Mouse (Mus musculus) ovary, postnatal 14 days (tissue): ENCODE measurements around the gene Scamp5.
"Not testable (repeated sequence)": the region's sequence is repeated elsewhere in the genome, so short reads cannot be mapped to it uniquely, and the experiment has no call there.

Experiments used
- DNase-seq: peaks from one replicate; pipeline ENCODE4 v3.0.0; 2022; ENCODE audit warnings: low spot score

The Scamp5 gene

DNA sequence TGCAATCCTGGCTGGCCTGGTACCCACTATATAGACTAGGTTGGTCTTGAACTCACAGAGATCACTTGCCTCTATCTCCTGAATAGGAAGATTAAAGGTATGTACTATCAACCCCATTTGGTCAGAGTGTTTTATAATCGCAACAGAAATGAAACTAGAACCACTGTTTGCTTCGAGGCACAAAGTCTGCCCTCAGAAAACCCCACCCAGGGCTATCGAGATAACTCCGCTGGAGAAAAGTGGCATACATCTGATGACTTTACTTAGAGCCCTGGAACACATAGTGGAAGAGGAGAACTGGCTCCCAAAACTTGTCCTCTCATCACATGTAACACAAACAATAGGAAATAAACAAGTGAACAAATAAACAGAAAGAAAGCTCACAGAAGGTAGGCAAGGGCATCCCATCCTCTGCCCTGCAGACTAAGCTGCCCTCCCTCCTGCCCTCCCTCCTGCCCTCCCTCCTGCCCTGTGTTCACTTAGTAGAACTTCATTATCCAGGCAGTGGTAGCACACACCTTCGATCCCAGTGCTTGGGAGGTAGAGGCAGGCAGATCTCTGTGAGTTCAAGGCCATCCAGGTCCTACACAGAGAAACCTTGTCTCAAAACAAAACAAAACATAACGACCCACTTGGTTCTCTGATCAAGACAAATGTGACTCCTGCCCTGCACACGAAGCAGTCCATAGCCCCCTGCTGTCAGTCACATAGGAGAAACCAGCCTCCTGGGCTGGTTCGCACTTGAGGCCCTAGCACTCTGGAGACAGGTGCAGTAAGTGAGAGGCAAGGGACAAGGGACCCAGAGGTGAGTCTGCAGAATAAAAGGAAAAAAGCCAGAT is 15.0 kb downstream of the Scamp5 start:
- no peak for DNase-seq

DNA sequence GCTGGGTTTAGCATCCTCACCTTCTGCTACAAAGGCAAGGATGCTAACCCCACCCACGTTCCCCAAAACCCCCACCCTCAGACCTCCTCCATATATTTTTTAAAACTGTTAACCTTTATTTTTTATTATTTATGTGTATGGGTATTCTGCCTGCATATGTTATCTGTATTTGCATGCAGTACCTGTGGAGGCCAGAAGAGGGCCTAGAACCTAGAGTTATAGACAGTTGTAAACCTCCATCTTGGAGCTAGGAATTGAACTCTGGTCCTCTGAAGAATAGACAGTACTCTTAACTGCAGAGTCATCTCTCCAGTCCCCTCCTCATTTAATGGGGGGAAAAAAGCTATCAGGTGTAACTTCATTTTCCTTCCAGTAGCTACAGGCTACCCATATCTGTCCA is 18.1 kb downstream of the Scamp5 start:
- no peak for DNase-seq

DNA sequence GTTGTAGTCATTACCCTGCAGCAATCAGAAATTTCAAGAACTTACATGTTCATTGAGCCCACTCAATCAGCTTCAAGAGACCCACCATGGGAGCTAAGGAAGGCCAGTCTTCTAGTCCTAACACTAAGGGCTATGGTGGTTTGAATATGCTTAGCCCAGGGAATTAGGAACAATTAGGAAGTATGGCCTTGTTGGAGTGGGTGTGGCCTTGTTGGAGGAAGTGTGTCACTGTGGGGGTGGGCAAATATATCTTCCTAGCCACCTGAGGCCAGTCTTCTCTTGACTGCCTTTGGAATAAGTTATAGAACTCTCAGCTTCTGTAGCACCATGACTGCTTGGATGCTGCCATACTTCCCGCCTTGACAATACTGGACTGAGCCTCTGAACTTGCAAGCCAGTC is 27.2 kb downstream of the Scamp5 start:
- no peak for DNase-seq

DNA sequence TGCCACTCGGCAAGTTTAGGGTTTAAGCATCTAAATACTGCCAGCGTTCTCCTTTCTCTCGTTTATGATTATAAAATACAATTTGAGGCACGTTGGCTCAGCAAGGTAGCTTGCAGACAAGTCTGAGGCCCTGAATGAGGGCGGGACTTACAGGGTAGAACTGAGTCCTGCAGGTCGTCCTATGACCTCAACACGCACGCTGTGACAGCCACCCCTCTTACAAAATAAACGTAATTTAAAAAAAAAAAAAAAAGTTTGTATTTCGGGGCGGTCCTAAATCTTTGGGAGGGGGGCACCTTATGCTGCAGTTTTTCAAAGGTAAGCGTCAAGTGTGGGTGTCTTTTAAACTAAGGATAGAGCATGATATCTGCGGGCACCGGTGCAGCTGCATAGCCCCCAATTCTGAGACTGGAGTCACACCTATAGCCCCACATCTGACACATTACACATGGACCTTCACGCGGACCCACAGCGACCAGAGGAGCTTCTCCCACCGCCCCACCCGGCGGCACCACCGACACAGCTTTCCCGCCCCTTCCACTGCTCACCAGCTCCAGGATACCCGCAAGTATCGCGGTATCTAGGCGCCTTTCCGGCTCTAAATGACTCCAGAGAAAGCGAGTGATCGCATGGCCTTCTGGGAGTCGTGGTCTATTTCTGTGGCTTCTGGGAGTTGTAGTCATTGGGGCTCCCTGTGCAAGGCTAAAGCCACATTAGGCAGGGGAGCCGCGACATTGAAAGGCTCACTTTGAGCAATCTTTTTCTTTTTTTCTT is 28.2 kb downstream of the Scamp5 start, which contains the start of gene Ppcdc:
TSS of gene Ppcdc (minus strand) at position 603 of the 774 bp plus-strand sequence.
- DNase-seq: peak; percentile 78

DNA sequence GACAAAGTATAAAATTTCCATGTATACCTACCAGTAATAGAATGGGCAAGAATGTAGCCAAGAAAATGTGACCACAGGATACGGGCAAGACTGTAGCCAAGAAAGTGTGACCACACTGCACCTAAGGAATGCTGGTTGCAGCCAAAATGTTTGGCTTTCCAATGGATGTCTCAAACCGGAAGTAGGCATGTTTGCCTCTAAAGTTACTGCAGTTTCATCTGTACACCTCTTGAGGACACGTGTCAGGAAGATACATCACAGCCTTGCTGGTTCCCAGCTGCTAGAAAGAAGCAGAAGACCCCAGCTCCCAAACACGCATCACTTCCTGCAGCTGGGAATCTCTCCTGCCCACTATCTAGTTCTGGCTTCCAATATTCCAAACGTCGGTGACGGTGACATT is 28.8 kb downstream of the Scamp5 start:
- DNase-seq: no peak

DNA sequence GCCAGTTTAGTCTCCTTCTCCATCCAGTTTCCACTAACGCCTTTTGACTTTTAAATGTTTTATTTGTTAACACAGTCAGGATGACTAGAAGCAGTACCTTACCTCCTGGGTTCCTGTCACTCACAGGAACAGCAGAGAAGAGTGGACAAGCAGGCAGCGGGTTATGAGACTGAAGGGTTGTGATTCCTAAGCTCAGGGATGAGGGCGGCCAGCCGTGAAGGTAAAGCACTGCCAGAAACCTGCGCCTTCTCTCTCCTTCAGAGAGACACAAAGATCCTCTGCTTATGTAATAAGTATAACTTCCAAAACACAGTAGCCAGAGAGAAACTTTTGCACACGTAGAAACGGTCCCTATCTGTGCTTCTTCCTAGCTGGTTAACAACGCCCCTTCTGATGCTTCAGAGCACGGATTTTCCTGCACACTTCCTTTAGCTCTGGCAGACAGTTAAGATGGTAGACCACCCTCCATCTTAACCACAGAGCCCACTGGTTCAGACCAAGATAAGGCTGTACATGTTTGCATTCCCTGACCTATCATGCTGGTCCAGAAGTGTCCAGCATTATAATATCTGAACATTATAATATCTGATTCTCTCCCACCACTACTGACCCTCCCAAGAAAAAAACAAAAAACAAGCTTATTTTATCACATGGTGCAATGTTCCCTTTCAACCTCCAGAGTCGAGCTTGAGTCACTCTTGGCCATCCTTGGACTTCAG is 29.8 kb downstream of the Scamp5 start:
- DNase-seq: no peak

DNA sequence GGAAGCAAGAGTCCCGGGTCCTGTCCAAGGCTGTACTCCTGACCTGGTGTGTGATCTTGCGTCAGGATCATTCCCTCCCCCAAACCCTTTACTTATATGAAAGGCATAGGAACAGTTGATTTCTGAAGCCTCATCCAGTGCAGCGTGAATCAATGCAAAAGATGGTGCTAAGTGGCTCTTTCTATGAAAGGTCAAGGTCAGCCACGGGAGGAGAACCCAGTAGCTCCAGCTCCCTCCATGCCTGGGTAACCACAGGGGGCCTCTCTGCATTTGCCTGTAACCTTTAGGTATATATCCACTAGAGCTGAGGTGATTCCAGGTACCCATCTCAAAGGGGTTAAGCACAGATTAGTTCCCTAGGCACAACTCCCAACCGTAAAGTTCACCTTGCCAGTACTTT is 31.7 kb downstream of the Scamp5 start:
- DNase-seq: no peak

DNA sequence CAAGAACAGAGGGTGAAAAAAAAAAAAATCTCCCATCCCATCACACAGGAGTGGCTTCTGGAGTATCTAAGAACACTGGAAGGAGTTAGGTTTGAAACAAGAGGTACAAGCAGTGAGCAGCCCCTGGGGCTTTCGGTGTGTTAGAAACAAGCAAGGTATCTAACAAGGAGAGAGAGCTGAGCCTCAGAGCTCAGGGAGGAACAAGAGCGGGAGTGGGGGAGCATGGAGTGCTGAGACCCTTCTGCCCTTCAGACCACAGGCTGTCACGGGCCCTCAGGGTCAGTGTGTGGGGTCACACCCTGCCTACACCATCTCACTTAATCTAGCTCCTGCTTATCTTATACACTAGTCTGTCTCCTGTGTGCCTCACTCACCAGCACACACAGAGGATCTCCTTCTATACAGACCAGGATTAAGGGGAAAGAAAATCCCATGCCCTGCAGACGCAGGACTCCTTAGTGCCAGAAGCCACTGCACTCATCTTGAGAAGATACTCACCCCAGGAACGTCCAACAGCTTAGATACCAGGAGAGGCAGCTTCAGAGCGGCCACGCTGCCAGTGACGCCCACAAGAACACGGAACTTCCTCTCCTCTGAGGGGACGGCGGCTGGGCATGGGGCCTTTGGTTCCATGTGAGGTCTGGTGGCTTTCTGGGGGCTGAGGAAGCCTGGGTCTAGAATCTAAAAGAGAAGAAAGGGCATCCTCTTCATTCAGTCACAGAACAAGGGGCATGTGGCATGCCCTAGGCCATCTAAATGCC is 33.3 kb downstream of the Scamp5 start:
- no peak for DNase-seq

DNA sequence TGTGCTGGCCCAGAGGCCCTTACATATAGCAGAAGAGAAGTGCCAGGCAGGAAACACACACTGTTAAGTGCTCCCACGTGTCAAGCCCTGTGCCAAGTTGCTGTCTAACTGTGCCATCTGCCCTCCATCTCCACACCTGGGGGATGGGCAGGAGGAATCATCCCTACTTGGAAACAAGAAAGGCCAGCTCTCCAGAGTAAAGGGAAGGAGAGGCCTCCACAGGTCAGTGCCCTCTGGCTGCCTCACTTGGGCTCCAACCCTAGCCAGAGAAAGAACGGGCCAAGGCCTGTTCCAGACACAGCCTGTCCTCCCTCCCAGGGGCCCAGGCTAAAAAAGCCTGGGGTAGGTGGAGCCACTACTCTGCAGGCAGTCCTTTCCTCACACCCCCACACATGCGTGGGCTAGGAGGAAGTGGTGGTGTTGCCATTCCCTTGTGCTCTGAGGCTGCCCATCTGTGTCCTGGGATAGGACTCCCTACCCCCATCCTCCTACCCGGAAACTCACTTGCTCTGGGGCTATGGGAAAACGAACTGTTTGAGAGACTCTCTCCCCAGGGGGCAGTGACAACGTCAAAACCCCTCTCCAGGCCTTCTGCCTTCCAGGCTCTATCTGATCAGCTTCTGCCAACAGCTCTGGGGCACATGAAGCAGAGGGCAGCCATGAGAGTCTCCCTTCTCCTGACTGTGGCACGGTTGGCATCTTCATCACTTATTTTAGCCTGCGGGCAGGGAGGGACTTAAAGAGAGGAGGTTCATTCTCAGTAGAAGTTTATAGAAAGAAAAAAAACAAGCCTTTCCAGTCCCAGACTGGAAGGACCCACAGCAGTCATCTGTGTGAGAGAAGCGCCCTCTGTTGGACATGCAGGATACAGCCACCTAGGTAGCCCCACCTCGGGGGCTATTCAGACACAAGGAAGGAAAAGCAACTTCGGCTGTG is 34.5 kb downstream of the Scamp5 start:
- peak; percentile 83 for DNase-seq

DNA sequence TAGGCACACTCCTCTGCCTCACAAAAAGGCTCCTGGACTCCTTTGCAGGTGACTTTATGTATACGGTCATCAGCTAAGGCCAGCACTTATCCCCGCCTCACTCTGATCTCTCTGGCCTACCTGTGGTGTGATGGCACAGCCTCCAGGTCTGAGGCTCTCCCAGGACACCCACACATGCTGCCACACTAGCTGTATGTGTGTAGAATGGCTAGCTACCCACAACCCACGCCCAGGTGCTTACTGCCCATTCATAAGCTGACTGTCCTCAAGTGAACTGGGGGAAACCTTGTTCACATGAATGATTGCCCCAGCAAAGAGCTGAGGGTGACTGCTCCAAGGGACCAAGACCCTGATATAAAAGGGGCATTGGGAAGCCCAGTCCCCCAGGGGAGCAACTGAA is 35.4 kb downstream of the Scamp5 start:
- DNase-seq: no peak

DNA sequence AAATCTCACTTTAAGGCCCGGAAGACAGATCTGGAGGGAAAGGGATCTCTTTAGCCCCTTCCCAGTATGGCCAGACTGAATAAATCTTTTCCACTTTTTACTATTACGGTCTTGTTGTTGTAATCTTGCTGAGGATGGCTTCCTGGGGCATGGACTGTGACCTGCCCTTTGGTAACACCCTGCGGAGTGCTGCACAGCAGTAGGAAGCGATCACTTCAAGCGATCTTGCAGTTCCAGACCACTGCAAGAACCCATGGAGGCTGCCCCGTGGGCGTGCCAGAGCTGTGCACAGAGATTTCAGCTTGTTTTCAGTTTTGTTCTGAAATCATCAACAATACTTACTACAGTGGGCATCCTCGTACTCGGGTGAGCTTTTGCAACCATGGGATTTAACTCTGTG is 36.7 kb downstream of the Scamp5 start:
- no peak for DNase-seq

DNA sequence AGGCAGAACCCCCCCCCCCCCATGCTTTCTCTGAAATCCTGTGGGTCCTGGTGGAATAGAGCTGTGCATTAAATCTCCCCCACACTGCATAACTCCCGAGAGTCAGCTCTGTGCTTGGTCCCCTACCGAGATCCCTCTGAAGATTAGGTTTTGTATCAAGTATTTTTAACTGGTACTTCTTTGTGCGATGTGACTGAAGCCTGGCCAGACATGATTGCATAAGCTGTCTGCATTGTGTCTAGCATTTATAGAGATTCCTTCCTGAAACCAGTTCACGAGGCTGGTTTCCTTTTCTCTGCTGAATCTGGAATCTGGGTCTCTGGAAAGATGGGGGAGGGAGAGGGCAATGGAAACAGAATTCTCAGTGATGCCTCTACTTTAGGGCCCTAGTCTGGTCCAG is 39.5 kb downstream of the Scamp5 start:
- no peak for DNase-seq

DNA sequence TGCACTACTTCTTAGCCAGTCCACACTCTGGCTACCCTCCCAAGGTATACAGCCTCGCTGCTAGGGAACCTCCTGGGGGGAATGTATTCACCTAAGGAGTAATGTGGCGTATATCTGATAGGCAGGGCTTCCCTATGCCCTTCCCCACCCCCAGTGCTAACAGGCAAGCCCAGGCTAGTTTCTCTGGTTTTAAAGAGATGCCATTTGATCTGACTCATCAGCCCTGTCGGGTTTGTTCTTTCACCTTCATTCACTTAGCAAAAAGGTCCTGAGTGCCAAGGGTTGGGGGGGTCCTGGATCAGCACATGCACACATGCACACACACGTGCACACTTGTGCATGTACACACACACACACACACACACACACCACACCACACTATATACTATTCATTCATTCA is 39.9 kb downstream of the Scamp5 start:
- DNase-seq: no peak

DNA sequence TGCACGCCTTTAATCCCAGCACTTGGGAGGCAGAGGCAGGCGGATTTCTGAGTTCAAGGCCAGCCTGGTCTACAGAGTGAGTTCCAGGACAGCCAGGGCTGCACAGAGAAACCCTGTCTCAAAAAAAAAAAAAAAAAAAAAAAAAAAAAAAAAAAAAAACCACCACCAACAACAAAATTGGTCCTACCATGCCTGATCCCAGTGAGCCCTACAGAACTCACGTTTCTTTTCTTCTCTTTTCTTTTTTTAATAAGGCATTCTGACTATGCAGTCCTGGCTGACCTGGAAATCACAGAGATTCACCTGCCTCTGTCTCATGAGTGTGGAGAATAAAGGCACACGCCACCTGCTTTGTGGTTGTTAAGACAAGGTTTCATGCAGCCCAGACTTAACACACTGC is 40.7 kb downstream of the Scamp5 start:
- not testable (repeated sequence) for DNase-seq

DNA sequence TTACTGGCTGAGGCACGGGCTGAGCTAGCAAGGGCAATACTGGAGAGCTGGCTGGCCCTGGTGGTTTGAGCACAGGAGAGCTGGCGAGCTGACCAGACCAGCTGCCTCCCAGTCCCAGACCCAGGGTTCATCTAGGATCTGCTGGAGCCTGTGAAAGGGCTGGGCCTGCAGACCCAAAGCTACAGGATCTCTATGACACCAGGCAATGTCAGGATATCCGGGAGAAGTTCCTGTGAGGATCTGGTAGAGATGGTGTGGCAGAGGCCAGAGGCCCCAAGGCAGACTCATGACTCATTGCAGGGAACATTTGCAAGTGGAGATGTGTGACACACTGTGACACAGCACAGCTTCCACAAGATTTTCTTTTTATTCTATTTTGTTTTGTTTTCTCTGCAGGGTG is 42.7 kb downstream of the Scamp5 start:
- no peak for DNase-seq

DNA sequence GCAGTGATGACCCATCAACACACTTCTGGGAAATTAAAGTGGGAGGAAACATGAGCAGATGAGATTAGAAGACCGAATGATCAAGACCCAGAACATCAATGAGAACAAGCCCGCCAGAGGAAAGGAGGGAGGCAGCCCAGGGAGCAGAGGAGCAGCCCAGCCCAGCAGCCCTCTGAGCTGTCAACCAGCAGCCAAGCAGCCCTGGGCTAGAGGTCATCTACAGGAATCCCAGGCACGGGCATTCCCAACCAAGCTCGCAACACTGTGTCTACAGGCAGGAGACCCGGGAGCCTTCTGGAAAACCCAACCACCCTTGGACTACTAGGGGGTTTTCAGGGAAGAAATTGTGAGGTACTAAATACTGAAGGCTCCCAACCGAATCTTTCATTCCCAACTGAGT is 43.8 kb downstream of the Scamp5 start:
- no peak for DNase-seq

DNA sequence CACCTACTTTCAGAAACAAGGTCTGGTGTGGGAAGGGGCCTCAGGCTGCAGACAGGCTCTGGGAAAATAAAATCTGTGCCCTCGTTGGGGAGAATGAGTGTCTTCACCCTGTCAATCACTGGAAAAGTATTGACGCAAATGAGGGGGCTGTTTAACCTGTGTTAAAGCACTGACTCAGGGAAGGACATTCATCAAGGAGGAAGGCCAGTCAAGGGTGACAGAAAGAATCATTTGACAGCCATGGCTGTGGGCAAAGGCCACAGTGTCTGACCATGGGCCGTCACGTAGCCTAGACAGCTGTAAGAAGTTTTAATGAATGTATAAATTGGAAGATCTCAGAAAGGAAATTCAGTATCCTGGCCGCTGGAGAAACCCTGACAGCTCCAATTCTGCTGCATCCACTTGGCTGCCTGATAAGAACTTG is 46.2 kb downstream of the Scamp5 start:
- DNase-seq: no peak

DNA sequence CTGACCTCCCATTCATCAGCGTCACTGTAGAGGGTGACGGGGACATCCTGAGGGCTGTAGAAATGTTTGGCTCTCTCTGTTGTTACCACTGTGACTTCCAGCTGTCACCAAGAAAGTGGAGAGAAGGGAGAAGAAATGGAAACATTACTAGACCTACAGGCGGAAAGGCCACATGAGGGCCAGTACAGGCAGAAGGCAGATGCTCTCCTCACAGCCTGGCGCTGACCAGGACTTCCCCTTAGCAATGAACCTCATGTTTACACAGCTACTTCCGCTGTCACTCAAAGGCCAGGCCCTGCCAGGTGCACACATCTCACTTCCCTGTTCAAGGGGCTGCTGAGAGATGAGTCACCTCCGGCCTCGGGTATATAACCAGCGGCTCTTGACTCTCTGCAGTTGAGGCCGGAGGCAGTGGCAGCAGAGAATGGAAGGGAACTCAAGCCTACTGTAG is 46.7 kb downstream of the Scamp5 start:
- DNase-seq: no peak

DNA sequence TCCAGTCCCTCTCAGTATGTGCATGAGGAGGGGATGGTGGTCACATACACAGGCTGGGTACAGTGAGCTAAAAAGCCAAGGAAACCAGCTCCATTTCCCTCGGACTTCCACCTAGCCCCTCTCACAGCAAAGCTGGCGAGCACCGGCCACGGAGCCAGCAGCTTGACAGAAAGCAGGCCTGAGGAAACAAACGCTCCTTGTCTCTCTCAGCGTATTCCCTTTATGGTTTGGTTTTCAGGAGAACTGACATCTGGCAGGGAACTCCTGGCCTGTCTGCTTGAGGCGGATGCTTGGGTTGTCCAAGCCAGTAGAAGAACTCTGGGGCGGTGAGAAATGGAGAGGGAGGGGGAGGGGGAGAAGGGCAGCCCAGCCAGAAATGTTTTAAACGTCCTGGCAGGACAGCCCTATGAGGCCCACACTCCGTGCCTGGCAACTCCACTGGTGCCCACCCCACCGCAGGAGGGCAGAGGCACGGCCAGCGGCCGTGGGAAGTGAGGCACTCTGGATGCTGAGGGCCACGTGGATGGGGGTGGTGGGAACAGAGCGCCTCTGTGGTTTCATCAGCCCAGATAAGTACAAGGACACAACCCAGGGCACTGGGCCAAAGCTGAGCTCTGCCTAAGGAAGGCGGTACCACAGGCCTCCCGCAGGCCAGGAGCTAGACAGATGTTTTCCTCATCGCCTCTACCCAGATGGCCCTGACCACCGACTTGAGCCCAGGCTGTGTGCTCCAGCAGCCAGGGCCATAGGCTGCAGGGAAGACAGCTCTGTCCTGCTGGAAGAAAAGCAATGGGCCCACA is 47.3 kb downstream of the Scamp5 start:
- peak; percentile 90 for DNase-seq
